Mouse (Mus musculus) cerebellum, adult 2 months (tissue): ENCODE results near the gene Tspan10.

Source experiments
- CTCF ChIP-seq: fragments of 200-500 bp; IDR thresholded peaks from 2 replicates; pipeline ENCODE4 v1.5.1; 2011; ENCODE audit warnings: low read depth, mild to moderate bottlenecking, control low read depth, low read length, moderate library complexity, borderline replicate concordance; ENCODE audit not compliant: insufficient read depth
- POLR2A ChIP-seq: fragments of 200-500 bp; IDR thresholded peaks from 2 replicates; pipeline ENCODE4 v1.6.1; 2011; ENCODE audit warnings: low read length, control low read depth, borderline replicate concordance; ENCODE audit not compliant: insufficient read depth

- TF ChIP-seq POLR2A (no peak), CTCF (no peak)
Observed at GRCm38 (mm10) chr11:120426727-120427126, 15.7 kb upstream of the Tspan10 start.
